ENCODE assay signal across 11 mouse cellular contexts in the genomic region with DNA sequence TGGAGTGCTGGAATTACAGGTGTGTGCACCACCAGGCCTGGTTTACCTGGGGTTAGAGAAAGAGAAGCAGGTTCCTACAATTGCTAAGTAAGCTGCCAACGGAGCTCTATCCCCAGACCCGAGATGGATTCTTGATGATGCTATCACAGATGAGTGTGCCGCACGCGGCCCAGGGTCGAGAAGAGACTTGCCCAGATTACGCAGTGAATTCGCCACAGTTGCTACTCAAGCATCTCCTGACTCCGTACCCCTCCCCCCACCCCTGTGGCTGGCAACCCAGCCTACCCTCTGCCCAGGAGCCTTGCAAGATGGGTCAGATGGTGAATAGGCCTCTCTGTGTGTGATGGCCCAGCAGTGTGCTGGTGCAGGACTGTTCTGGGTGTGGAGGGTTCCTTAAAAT. TPM values are rescaled to one million over a fixed set of nuclear protein-coding genes. Genes with fewer than 3 reads are reported as not detected.
DNase-seq lines count a peak whose midpoint lies in the region; ATAC-seq and TF ChIP-seq lines count a peak whose summit lies in the region.
"Had no signal": no experiment of that assay in that cellular context is flagged by ENCODE, and none has a peak within 500 bp of the region (broad histone marks: within the 10 kb centered on the region; RNA-seq: fewer than 3 reads in every experiment).

No protein-coding gene starts in this region.

- H3K36me3 ChIP-seq in liver, embryonic 13.5 days = no peaks in the 10 kb centered on the region
- H3K36me3 ChIP-seq in embryonic facial prominence, embryonic 12.5 days = no peaks in the 10 kb centered on the region
- H3K36me3 ChIP-seq in hindbrain, embryonic 13.5 days = no peaks in the 10 kb centered on the region
- H3K36me3 ChIP-seq in midbrain, postnatal 0 days (ENCODE audit: insufficient read depth, low read length) = no peaks in the 10 kb centered on the region

- DNase-seq in liver, embryonic 13.5 days = no peak
- no peak for DNase-seq in liver
- no peak for DNase-seq in midbrain, postnatal 0 days (ENCODE audit: low spot score)
- DNase-seq in layer of hippocampus, postnatal 10 days (ENCODE audit: low spot score in 2 of 2) = no peak
- DNase-seq in spleen, postnatal 14 days (ENCODE audit: low spot score in 2 of 2) = no peak
- no peak for DNase-seq in gastrocnemius, postnatal 4 days (ENCODE audit: low spot score in 2 of 2)
- DNase-seq: cerebellum, adult 8-10 months had no signal

- 0 out of 2 replicates have a peak overlapping the region, but pooled peaks have one; percentile 74 for H3K27ac ChIP-seq in liver, embryonic 13.5 days
- peak overlapping the region; percentile 93 for H3K27ac ChIP-seq in embryonic facial prominence, embryonic 12.5 days
- peak overlapping the region; percentile 87 for H3K27ac ChIP-seq in hindbrain, embryonic 13.5 days
- H3K27ac ChIP-seq in midbrain, postnatal 0 days (ENCODE audit: low read depth, low read length) = peak overlapping the region; percentile 43; the same call in 1 of the 2 replicates

- ATAC-seq in liver, embryonic 13.5 days (ENCODE audit: low read depth) = no peak
- ATAC-seq in embryonic facial prominence, embryonic 12.5 days (ENCODE audit: insufficient number of reproducible peaks, insufficient read depth, low FRiP score, low TSS enrichment) = no peak
- peak; percentile 9; the same call in 1 of the 2 replicates for ATAC-seq in hindbrain, embryonic 13.5 days (ENCODE audit: low FRiP score)
- ATAC-seq in midbrain, postnatal 0 days (ENCODE audit: low FRiP score) = 0 out of 2 replicates have a peak, but pooled peaks have one; percentile 19

- TF ChIP-seq CTCF in midbrain, postnatal 0 days (IDR thresholded peaks at IDR 0.05) = no peak

- H3K4me2 ChIP-seq in liver, embryonic 13.5 days = no peak overlapping the region
- H3K4me2 ChIP-seq in embryonic facial prominence, embryonic 12.5 days (replicated peaks) = no peak overlapping the region
- H3K4me2 ChIP-seq in hindbrain, embryonic 13.5 days = no peak overlapping the region
- peak overlapping the region; percentile 15; the same call in 1 of the 2 replicates for H3K4me2 ChIP-seq in midbrain, postnatal 0 days (ENCODE audit: low read depth, low read length, poor library complexity, severe bottlenecking)

- WGBS in liver, embryonic 13.5 days (ENCODE audit: insufficient replicate concordance) = 42% methylated on average over 9 of the region's 9 CpGs
- WGBS in embryonic facial prominence, embryonic 12.5 days = 15% methylated on average over 9 of the region's 9 CpGs
- WGBS in hindbrain, embryonic 13.5 days = 15% methylated on average over 9 of the region's 9 CpGs
- 19% methylated on average over 9 of the region's 9 CpGs for WGBS in midbrain, postnatal 0 days

- H3K9me3 ChIP-seq in liver, embryonic 13.5 days (replicated peaks) = no peaks in the 10 kb centered on the region
- H3K9me3 ChIP-seq in embryonic facial prominence, embryonic 12.5 days = no peaks in the 10 kb centered on the region
- no peaks in the 10 kb centered on the region for H3K9me3 ChIP-seq in hindbrain, embryonic 13.5 days
- H3K9me3 ChIP-seq in midbrain, postnatal 0 days (ENCODE audit: low read length) = no peaks in the 10 kb centered on the region

- no peak overlapping the region for H3K9ac ChIP-seq in liver, embryonic 13.5 days
- no peak overlapping the region for H3K9ac ChIP-seq in embryonic facial prominence, embryonic 12.5 days
- H3K9ac ChIP-seq in hindbrain, embryonic 13.5 days = peak overlapping the region; percentile 61
- H3K9ac ChIP-seq in midbrain, postnatal 0 days (replicated peaks; ENCODE audit: low read length, poor library complexity, severe bottlenecking) = peak overlapping the region; percentile 42; the same call in 1 of the 2 replicates

- peaks cover 22% of the 10 kb centered on the region; the same call in 1 of the 2 replicates for H3K27me3 ChIP-seq in liver, embryonic 13.5 days
- no peaks in the 10 kb centered on the region for H3K27me3 ChIP-seq in embryonic facial prominence, embryonic 12.5 days
- H3K27me3 ChIP-seq in hindbrain, embryonic 13.5 days = 0 out of 2 replicates have a peak, but pooled peaks cover 4% of the 10 kb centered on the region
- H3K27me3 ChIP-seq in midbrain, postnatal 0 days (ENCODE audit: insufficient read depth, low read length) = no peaks in the 10 kb centered on the region

- no peak overlapping the region for H3K4me3 ChIP-seq in liver, embryonic 13.5 days (replicated peaks)
- H3K4me3 ChIP-seq in embryonic facial prominence, embryonic 12.5 days = 0 out of 2 replicates have a peak overlapping the region, but pooled peaks have one; percentile 1
- H3K4me3 ChIP-seq in hindbrain, embryonic 13.5 days = no peak overlapping the region
- H3K4me3 ChIP-seq in midbrain, postnatal 0 days (ENCODE audit: low read depth, low read length) = no peak overlapping the region

- peaks cover 62% of the 10 kb centered on the region for H3K4me1 ChIP-seq in liver, embryonic 13.5 days (replicated peaks)
- peaks cover 68% of the 10 kb centered on the region for H3K4me1 ChIP-seq in embryonic facial prominence, embryonic 12.5 days
- H3K4me1 ChIP-seq in hindbrain, embryonic 13.5 days (replicated peaks) = peaks cover 68% of the 10 kb centered on the region
- H3K4me1 ChIP-seq in midbrain, postnatal 0 days (ENCODE audit: insufficient read depth, low read length) = peaks cover 34% of the 10 kb centered on the region

RNA-seq across cellular contexts. Expression of a gene that starts 6.3 kb away (rescaled TPM):
- polyA plus RNA-seq in liver, embryonic 13.5 days (2015; fragmentation: Nextera tagmentation; extraction: Ambion mirVana) = not detected in 2 replicates
- not detected in 2 replicates for polyA plus RNA-seq in embryonic facial prominence, embryonic 12.5 days (2016; fragmentation: Nextera tagmentation; extraction: Ambion mirVana)
- polyA plus RNA-seq in hindbrain, embryonic 13.5 days (2015; fragmentation: Nextera tagmentation; extraction: Ambion mirVana) = not detected in 2 replicates
- total RNA-seq in midbrain, postnatal 0 days (2014; rRNA removed) = not detected in 2 replicates
- polyA plus RNA-seq in midbrain, postnatal 0 days (2015; fragmentation: Nextera tagmentation; extraction: Ambion mirVana) = not detected in 2 replicates
- not detected for total RNA-seq in layer of hippocampus, postnatal 10 days (2021)
- total RNA-seq in gastrocnemius, postnatal 4 days (2021) = not detected
- total RNA-seq: left cerebral cortex, postnatal 10 days had no signal
- polyA plus RNA-seq: gonadal fat pad, adult 2 months had no signal

RNA-seq across cellular contexts. Expression of a gene that starts 26.0 kb away (rescaled TPM):
- polyA plus RNA-seq in liver, embryonic 13.5 days (2015; fragmentation: Nextera tagmentation; extraction: Ambion mirVana) = 50.2 and 57.3 TPM in 2 replicates
- 25.6 and 27.1 TPM in 2 replicates for polyA plus RNA-seq in embryonic facial prominence, embryonic 12.5 days (2016; fragmentation: Nextera tagmentation; extraction: Ambion mirVana)
- polyA plus RNA-seq in hindbrain, embryonic 13.5 days (2015; fragmentation: Nextera tagmentation; extraction: Ambion mirVana) = 21.8 and 22.2 TPM in 2 replicates
- total RNA-seq in midbrain, postnatal 0 days (2014; rRNA removed) = 30.0 and 36.8 TPM in 2 replicates
- 25.2 and 28.1 TPM in 2 replicates for polyA plus RNA-seq in midbrain, postnatal 0 days (2015; fragmentation: Nextera tagmentation; extraction: Ambion mirVana)
- 10 to 100 TPM; 20.9 to 21.4 TPM for total RNA-seq in layer of hippocampus, postnatal 10 days (2021)
- 10 to 100 TPM; 26.0 to 34.7 TPM for total RNA-seq in gastrocnemius, postnatal 4 days (2021)

RNA-seq across cellular contexts. Expression of a gene that starts 56.6 kb away (rescaled TPM):
- not detected in 2 replicates for polyA plus RNA-seq in liver, embryonic 13.5 days (2015; fragmentation: Nextera tagmentation; extraction: Ambion mirVana)
- not detected in 2 replicates for polyA plus RNA-seq in embryonic facial prominence, embryonic 12.5 days (2016; fragmentation: Nextera tagmentation; extraction: Ambion mirVana)
- not detected in 2 replicates for polyA plus RNA-seq in hindbrain, embryonic 13.5 days (2015; fragmentation: Nextera tagmentation; extraction: Ambion mirVana)
- not detected in 2 replicates for total RNA-seq in midbrain, postnatal 0 days (2014; rRNA removed)
- polyA plus RNA-seq in midbrain, postnatal 0 days (2015; fragmentation: Nextera tagmentation; extraction: Ambion mirVana) = not detected in 2 replicates
- total RNA-seq in layer of hippocampus, postnatal 10 days (2021) = not detected
- not detected for total RNA-seq in gastrocnemius, postnatal 4 days (2021)
- total RNA-seq: left cerebral cortex, postnatal 10 days had no signal
- polyA plus RNA-seq: gonadal fat pad, adult 2 months had no signal

Comparison
In these comparisons a context has a peak if more than half of its experiments do, and no peak if none do; other contexts are left out.
1. ATAC-seq: peak in hindbrain, embryonic 13.5 days (single experiment) and midbrain, postnatal 0 days (single experiment); none in liver, embryonic 13.5 days (single experiment) and embryonic facial prominence, embryonic 12.5 days (single experiment).
2. H3K27ac ChIP-seq: peak in every context shown above with its lines; median percentile 93 in embryonic facial prominence, embryonic 12.5 days; 87 in hindbrain, embryonic 13.5 days; 74 in liver, embryonic 13.5 days; 43 in midbrain, postnatal 0 days.
3. H3K9ac ChIP-seq: peak in hindbrain, embryonic 13.5 days (single experiment) and midbrain, postnatal 0 days (single experiment); none in liver, embryonic 13.5 days (single experiment) and embryonic facial prominence, embryonic 12.5 days (single experiment).